Mouse (Mus musculus) bone marrow, adult 2 months (tissue): ENCODE measurements around the gene Sp7. TPM values are rescaled to one million over a fixed set of nuclear protein-coding genes. Genes with fewer than 3 reads are reported as not detected.

Experiments
- H3K27ac ChIP-seq: fragments of 200-500 bp; 2 replicates; pipeline ENCODE4 v1.5.1; 2012; ENCODE audit warnings: low read depth, mild to moderate bottlenecking, control low read depth, inconsistent platforms, low read length; ENCODE audit not compliant: control insufficient read depth, poor library complexity, insufficient read depth
- H3K4me1 ChIP-seq: fragments of 200-500 bp; 2 replicates; pipeline ENCODE4 v1.6.1; 2011; ENCODE audit warnings: low read length; ENCODE audit not compliant: control insufficient read depth, insufficient read depth
- H3K4me3 ChIP-seq: fragments of 200-500 bp; replicated peaks from 2 replicates; pipeline ENCODE3; 2011; ENCODE audit warnings: mild to moderate bottlenecking, low read depth, low read length, control low read depth; ENCODE audit not compliant: control insufficient read depth
- CTCF ChIP-seq: fragments of 200-500 bp; IDR thresholded peaks from 2 replicates; pipeline ENCODE4 v1.5.1; 2011; ENCODE audit warnings: low read length, control low read depth; ENCODE audit not compliant: control insufficient read depth, insufficient read depth
- POLR2A ChIP-seq: fragments of 200-500 bp; IDR thresholded peaks from 2 replicates; pipeline ENCODE4 v1.6.1; 2011; ENCODE audit warnings: low read depth, mild to moderate bottlenecking, control low read depth, low read length, borderline replicate concordance; ENCODE audit not compliant: control insufficient read depth
- WGBS: fragments of 180-500 bp; shearing (Covaris S2); methylation state at CpG from one replicate; pipeline ENCODE4 v1.1.7; 2018; 5-methylcytosine and 5-hydroxymethylcytosine counted together
- polyA plus RNA-seq: library from polyadenylated mRNA; stranded (reverse); fragments of >200 nt; gene quantifications from 2 replicates; pipeline ENCODE4 v1.2.4, GENCODE M21; 2011; ENCODE audit warnings: low replicate concordance; ENCODE audit not compliant: missing spikeins, insufficient read depth, insufficient read length

The Sp7 gene
- polyA plus RNA-seq, 1 experiment, result 3.2 TPM

- under 1% methylated on average over 38 of the region's 38 CpGs for WGBS
- peak within 1 kb of the TSS; percentile 75 for H3K4me3 ChIP-seq
- H3K4me1 ChIP-seq, result peaks cover 2% of the 10 kb centered on the region
- TF ChIP-seq CTCF, result no peak
- TF ChIP-seq POLR2A, result peak; percentile 100
- peak within 1 kb of the TSS; percentile 99 for H3K27ac ChIP-seq
Measured at GRCm38 (mm10) chr15:102405489-102406195, 38.7 kb upstream of the Sp7 start, which contains the start of gene Sp1. TSS of gene Sp1 (plus strand) at chr15:102406143.

GRCm38 (mm10) chr15:102404608-102405488, 37.9 kb upstream of the Sp7 start:
- Histone ChIP-seq H3K4me1 (peaks cover 2% of the 10 kb centered on the region), H3K4me3 (peak overlapping the region; percentile 75), H3K27ac (peak overlapping the region; percentile 99)
- WGBS, result 13% methylated on average over 34 of the region's 34 CpGs
- TF ChIP-seq POLR2A (no peak), CTCF (peak; percentile 27; the same call in 1 of the 2 replicates)

GRCm38 (mm10) chr15:102402210-102402609, 35.2 kb upstream of the Sp7 start:
- no peak overlapping the region for H3K4me3 ChIP-seq
- WGBS, result over 99% methylated on average over 3 of the region's 3 CpGs
- no peaks in the 10 kb centered on the region for H3K4me1 ChIP-seq
- TF ChIP-seq POLR2A, result no peak
- TF ChIP-seq CTCF, result no peak
- no peak overlapping the region for H3K27ac ChIP-seq

- Histone ChIP-seq H3K4me1 (no peaks in the 10 kb centered on the region), H3K4me3 (no peak overlapping the region), H3K27ac (no peak overlapping the region)
- no peak for TF ChIP-seq POLR2A
- no peak for TF ChIP-seq CTCF
- 58% methylated on average over 2 of the region's 2 CpGs for WGBS
Measured at GRCm38 (mm10) chr15:102401278-102401677, 34.3 kb upstream of the Sp7 start.

GRCm38 (mm10) chr15:102400476-102401045, 33.6 kb upstream of the Sp7 start:
- no peak for TF ChIP-seq CTCF
- TF ChIP-seq POLR2A, result no peak

GRCm38 (mm10) chr15:102399229-102400221, 32.5 kb upstream of the Sp7 start:
- peaks cover 2% of the 10 kb centered on the region; the same call in 1 of the 2 replicates for H3K4me1 ChIP-seq
- no peak for TF ChIP-seq CTCF
- peak; percentile 62; the same call in 1 of the 2 replicates for TF ChIP-seq POLR2A
- peak overlapping the region; percentile 78 for H3K4me3 ChIP-seq
- H3K27ac ChIP-seq, result peak overlapping the region; percentile 97
- WGBS, result 2% methylated on average over 34 of the region's 34 CpGs

More at GRCm38 (mm10) chr15:102400476-102401045, 33.6 kb upstream of the Sp7 start:
- WGBS, result 87% methylated on average over 10 of the region's 10 CpGs
- H3K4me3 ChIP-seq, result no peak overlapping the region
- no peaks in the 10 kb centered on the region; the same call in 1 of the 2 replicates for H3K4me1 ChIP-seq
- H3K27ac ChIP-seq, result peak overlapping the region; percentile 97; the same call in 1 of the 2 replicates

- 62% methylated on average over 5 of the region's 5 CpGs for WGBS
- Histone ChIP-seq H3K4me1 (peaks cover 2% of the 10 kb centered on the region; the same call in 1 of the 2 replicates), H3K4me3 (no peak overlapping the region), H3K27ac (no peak overlapping the region)
- no peak for TF ChIP-seq CTCF
- no peak for TF ChIP-seq POLR2A
Measured at GRCm38 (mm10) chr15:102398629-102399028, 31.6 kb upstream of the Sp7 start.
